Mouse (Mus musculus): ENCODE data around the gene Gm12800.
"Not testable (repeated sequence)": the region's sequence is repeated elsewhere in the genome, so short reads cannot be mapped to it uniquely, and the experiment has no call there.

Gene Gm12800

DNA sequence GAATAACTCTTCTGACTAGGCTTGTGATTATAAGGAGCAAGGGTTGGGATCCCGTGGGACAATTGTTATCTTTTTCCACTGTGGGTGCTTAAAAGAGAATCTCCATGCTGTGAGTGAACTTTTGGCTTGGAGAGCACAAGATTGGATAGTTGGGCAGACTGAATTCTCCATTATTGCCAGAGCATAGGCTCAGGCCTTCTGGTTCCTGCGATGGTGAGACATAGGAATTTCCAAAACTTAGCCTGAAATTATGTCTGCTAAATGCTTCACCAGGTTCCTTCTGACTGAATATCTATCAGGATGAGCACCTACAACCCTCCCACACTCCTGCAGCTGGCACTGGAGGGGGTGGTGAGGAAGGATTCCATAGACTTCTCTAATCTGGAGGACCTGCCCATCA is at the start of gene Gm12800:
Gm12800 (plus strand) TSS at position 301 of the 400 bp plus-strand sequence.
- DNase-seq (ENCODE audit: low spot score), result not testable (repeated sequence)

DNA sequence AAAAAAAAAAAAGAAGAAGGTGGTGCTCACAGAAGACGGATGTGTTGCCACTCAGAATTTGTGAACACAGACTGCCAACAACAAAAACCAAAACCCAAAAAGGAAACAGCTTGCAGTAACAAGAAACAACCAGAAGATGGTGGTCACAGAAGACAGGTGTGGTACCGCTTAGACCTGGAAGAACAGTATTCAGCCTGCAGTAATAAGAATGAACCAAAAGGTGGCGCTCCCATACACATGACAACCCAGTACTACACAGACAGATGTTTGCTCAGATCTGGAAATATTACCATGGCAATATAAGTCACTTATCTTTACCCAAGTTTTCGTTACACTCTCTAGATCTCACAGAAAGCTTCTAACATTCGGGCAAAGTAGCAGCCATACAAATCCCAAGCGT is 48.0 kb upstream of the Gm12800 start:
- peak; percentile 7 for DNase-seq (ENCODE audit: low spot score)

GRCm38 (mm10) chr4:101862289-101862688 is 46.6 kb upstream of the Gm12800 start:
- no peak for DNase-seq (ENCODE audit: low spot score)

GRCm38 (mm10) chr4:101872031-101872430 is 36.9 kb upstream of the Gm12800 start:
- not testable (repeated sequence) for DNase-seq (ENCODE audit: low spot score)

- not testable (repeated sequence) for DNase-seq (ENCODE audit: low spot score)
Measured at GRCm38 (mm10) chr4:101875687-101876086, 33.2 kb upstream of the Gm12800 start.

GRCm38 (mm10) chr4:101883641-101884040 is 25.3 kb upstream of the Gm12800 start:
- no peak for DNase-seq (ENCODE audit: low spot score)

DNA sequence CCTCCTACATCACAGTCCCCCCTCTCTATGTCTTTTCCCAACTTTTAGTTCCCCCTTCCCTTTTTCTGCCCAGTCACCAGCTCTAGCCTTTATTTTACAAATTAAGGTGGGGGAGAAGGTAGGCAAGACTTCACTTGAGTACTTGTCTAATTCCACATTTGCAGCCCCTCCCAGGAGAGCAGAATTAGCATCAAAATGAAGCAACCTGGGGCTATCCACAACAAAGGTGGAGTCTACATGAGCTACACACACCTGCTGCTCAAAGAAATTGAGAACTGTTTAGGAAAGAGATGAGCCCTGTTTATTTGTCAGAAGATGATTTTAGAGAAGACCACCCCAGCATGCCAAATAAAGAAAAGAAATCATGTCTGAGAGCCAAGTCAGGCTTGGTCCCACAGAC is 19.5 kb upstream of the Gm12800 start:
- no peak for DNase-seq (ENCODE audit: low spot score)

GRCm38 (mm10) chr4:101893656-101894420 is 15.1 kb upstream of the Gm12800 start, which contains the start of gene C130073F10Rik:
Gene C130073F10Rik, minus strand, starts transcription at chr4:101893789.
- no peak for DNase-seq (ENCODE audit: low spot score)

DNA sequence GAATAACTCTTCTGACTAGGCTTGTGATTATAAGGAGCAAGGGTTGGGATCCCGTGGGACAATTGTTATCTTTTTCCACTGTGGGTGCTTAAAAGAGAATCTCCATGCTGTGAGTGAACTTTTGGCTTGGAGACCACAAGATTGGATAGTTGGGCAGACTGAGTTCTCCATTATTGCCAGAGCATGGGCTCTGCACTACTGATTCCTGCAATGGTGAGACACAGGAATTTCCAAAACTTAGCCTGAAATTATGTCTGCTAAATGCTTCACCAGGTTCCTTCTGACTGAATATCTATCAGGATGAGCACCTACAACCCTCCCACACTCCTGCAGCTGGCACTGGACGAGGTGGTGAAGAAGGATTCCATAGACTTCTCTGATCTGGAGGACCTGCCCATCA is 31.2 kb downstream of the Gm12800 start, which contains the start of gene Gm12794:
Gm12794 (plus strand) TSS at position 301 of the 400 bp plus-strand sequence.
- DNase-seq (ENCODE audit: low spot score), result not testable (repeated sequence)

All from lung, postnatal 25 days (tissue).